ENCODE assay signal across 31 mouse cellular contexts in genomic region chr10:117579210-117579609, GRCm38 (mm10).
"Had no signal": no experiment of that assay in that cellular context is flagged by ENCODE, and none has a peak within 500 bp of the region (broad histone marks: within the 10 kb centered on the region; RNA-seq: fewer than 3 reads in every experiment).

No protein-coding gene starts in this region.

- H3K9ac ChIP-seq: limb, embryonic 12.5 days; limb, embryonic 13.5 days; limb, embryonic 15.5 days; liver, embryonic 12.5 days; liver, embryonic 13.5 days; liver, embryonic 14.5 days; liver, embryonic 15.5 days; liver, postnatal 0 days; lung, embryonic 14.5 days; lung, embryonic 15.5 days; midbrain, embryonic 12.5 days; midbrain, embryonic 13.5 days; midbrain, embryonic 15.5 days; neural tube, embryonic 12.5 days had no signal

- H3K4me1 ChIP-seq: liver, embryonic 12.5 days; liver, embryonic 13.5 days; liver, embryonic 15.5 days; lung, embryonic 15.5 days; megakaryocyte, embryonic 14.5 days; midbrain, embryonic 12.5 days; midbrain, embryonic 15.5 days had no signal

- DNase-seq: left cerebral cortex, postnatal 4 days; liver; liver, embryonic 13.5 days; liver, postnatal 0 days; lung, adult 18-20 months; lung, adult 2 months; lung, embryonic 14.5 days; lung, postnatal 10 days; lung, postnatal 14 days; lung, postnatal 36 days; lung, postnatal 4 days; midbrain, embryonic 14.5 days had no signal

- H3K36me3 ChIP-seq: limb, embryonic 12.5 days; limb, embryonic 13.5 days; limb, embryonic 15.5 days; liver, embryonic 12.5 days; liver, embryonic 13.5 days; liver, embryonic 15.5 days; lung, embryonic 15.5 days; midbrain, embryonic 10.5 days; midbrain, embryonic 12.5 days; midbrain, embryonic 13.5 days; midbrain, embryonic 15.5 days; neural tube, embryonic 12.5 days had no signal

- H3K9me3 ChIP-seq: limb, embryonic 12.5 days; limb, embryonic 13.5 days; limb, embryonic 15.5 days; liver, embryonic 12.5 days; liver, embryonic 13.5 days; liver, embryonic 15.5 days; lung, embryonic 15.5 days; midbrain, embryonic 10.5 days; midbrain, embryonic 12.5 days; midbrain, embryonic 13.5 days; midbrain, embryonic 15.5 days; neural tube, embryonic 12.5 days had no signal

- H3K27ac ChIP-seq: limb, embryonic 12.5 days; limb, embryonic 13.5 days; limb, embryonic 15.5 days; liver, embryonic 12.5 days; liver, embryonic 13.5 days; liver, embryonic 14.5 days; liver, embryonic 15.5 days; lung, embryonic 15.5 days; macrophage; midbrain, embryonic 10.5 days; midbrain, embryonic 12.5 days; midbrain, embryonic 13.5 days; midbrain, embryonic 15.5 days; neural tube, embryonic 12.5 days had no signal

- ATAC-seq: liver, embryonic 12.5 days; liver, postnatal 0 days; lung, postnatal 0 days; midbrain, embryonic 13.5 days; midbrain, embryonic 15.5 days; midbrain, embryonic 16.5 days had no signal

- H3K4me2 ChIP-seq: limb, embryonic 12.5 days; limb, embryonic 13.5 days; limb, embryonic 15.5 days; liver, embryonic 11.5 days; liver, embryonic 12.5 days; liver, embryonic 13.5 days; liver, embryonic 15.5 days; lung, embryonic 14.5 days; lung, embryonic 15.5 days; midbrain, embryonic 11.5 days; midbrain, embryonic 12.5 days; midbrain, embryonic 13.5 days; midbrain, embryonic 15.5 days; neural tube, embryonic 12.5 days had no signal

- H3K4me3 ChIP-seq: limb, embryonic 12.5 days; limb, embryonic 13.5 days; limb, embryonic 15.5 days; liver, embryonic 12.5 days; liver, embryonic 13.5 days; liver, embryonic 15.5 days; lung, embryonic 15.5 days; megakaryocyte, embryonic 14.5 days; midbrain, embryonic 10.5 days; midbrain, embryonic 12.5 days; midbrain, embryonic 13.5 days; midbrain, embryonic 15.5 days; myocyte; neural tube, embryonic 12.5 days had no signal

- H3K27me3 ChIP-seq: limb, embryonic 12.5 days; limb, embryonic 13.5 days; limb, embryonic 15.5 days; liver, embryonic 12.5 days; liver, embryonic 13.5 days; liver, embryonic 15.5 days; lung, embryonic 15.5 days; megakaryocyte, embryonic 14.5 days; midbrain, embryonic 12.5 days; midbrain, embryonic 13.5 days; midbrain, embryonic 15.5 days; neural tube, embryonic 12.5 days had no signal
